17 mouse cellular contexts compared by ENCODE assay signal in the genomic region with DNA sequence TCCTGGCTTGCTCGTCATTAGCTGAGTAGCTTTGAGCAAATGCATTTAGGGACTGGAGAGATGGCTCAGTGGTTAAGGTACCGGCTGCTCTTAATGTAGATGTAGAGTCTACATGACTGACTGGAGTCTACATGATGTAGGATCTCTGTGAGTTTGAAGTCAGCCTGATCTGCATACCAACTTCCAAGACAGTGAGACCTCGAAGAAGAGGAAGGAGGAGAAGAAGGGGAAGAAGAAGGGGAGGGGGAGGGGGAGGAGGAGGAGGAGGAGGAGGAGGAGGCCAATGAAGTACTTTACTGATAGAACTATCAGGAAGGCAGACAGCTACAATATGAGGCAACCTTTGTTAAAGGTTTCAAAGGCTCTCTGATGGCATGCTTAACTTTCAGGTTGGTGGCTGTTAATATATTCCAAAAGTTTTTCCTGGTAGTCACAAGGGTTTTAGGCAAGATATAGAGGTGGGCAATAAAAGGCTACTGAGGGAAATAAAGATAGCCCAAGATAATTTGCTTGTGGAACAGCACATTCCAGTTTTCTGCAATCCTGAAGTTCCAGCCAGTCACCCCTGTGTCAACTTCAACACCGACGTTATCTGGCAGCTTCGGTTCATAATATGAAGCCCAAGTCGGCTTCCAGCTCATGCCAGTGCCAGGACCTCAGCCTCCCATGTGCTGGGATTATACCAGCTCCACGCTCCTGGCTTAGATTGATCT. TPM values are rescaled to one million over a fixed set of nuclear protein-coding genes. Genes with fewer than 3 reads are reported as not detected.
A peak's percentile ranks its signal among the peaks of the same experiment; 100 is the strongest.
DNase-seq lines count a peak whose midpoint lies in the region; ATAC-seq and TF ChIP-seq lines count a peak whose summit lies in the region.
"Had no signal": no experiment of that assay in that cellular context is flagged by ENCODE, and none has a peak within 500 bp of the region (broad histone marks: within the 10 kb centered on the region; RNA-seq: fewer than 3 reads in every experiment).

No protein-coding gene starts in this region.

- H3K4me1 ChIP-seq in kidney, embryonic 16.5 days (ENCODE audit: insufficient read depth, low read length), result peaks cover 43% of the 10 kb centered on the region
- H3K4me1 ChIP-seq in ES-Bruce4 (ENCODE audit: control insufficient read depth, insufficient read depth, low read length) (peaks cover 6% of the 10 kb centered on the region), MEL (ENCODE audit: control insufficient read depth in 1 of 2, insufficient read depth in 2 of 2, low read length in 2 of 2) (peaks cover 9 to 19% of the 10 kb centered on the region in 2 experiments; a peak in 3 of 4 replicates)
- H3K4me1 ChIP-seq in hindbrain, embryonic 10.5 days (replicated peaks), result peaks cover 27% of the 10 kb centered on the region

- no peak overlapping the region for H3K9ac ChIP-seq in kidney, embryonic 16.5 days (replicated peaks; ENCODE audit: low read length)
- H3K9ac ChIP-seq in ES-Bruce4 (ENCODE audit: low read depth, poor library complexity, severe bottlenecking) (no peak overlapping the region), MEL (ENCODE audit: control insufficient read depth, low read depth, low read length, poor library complexity, severe bottlenecking) (no peak overlapping the region; the same call in 1 of the 2 replicates)
- H3K9ac ChIP-seq: forebrain, embryonic 15.5 days; hindbrain, embryonic 14.5 days; liver, embryonic 15.5 days; neural tube, embryonic 13.5 days had no signal

- no peak overlapping the region; the same call in 1 of the 2 replicates for H3K4me2 ChIP-seq in kidney, embryonic 16.5 days (replicated peaks; ENCODE audit: low read depth, low read length)
- peak overlapping the region; percentile 88 for H3K4me2 ChIP-seq in myocyte (ENCODE audit: low read depth)
- H3K4me2 ChIP-seq: forebrain, embryonic 15.5 days; hindbrain, embryonic 14.5 days; liver, embryonic 15.5 days; midbrain, embryonic 11.5 days; neural tube, embryonic 13.5 days had no signal

- no peaks in the 10 kb centered on the region for H3K79me2 ChIP-seq in MEL (ENCODE audit: control insufficient read depth, insufficient read depth, low read length, poor library complexity)
- H3K79me2 ChIP-seq in myocyte (ENCODE audit: control insufficient read depth, insufficient read depth), result no peaks in the 10 kb centered on the region

- peak overlapping the region; percentile 94 for H3K27ac ChIP-seq in kidney, embryonic 16.5 days (ENCODE audit: low read length)
- H3K27ac ChIP-seq in ES-Bruce4 (ENCODE audit: insufficient read depth, low read length) (peak overlapping the region; percentile 33; the same call in 1 of the 2 replicates), MEL (ENCODE audit: control insufficient read depth, low read depth, low read length) (no peak overlapping the region)
- H3K27ac ChIP-seq in hindbrain, embryonic 10.5 days, result no peak overlapping the region
- H3K27ac ChIP-seq: forebrain, embryonic 15.5 days; hindbrain, embryonic 14.5 days; layer of hippocampus, adult 2 months; liver, embryonic 15.5 days; neural tube, embryonic 13.5 days had no signal

- H3K9me3 ChIP-seq in kidney, embryonic 16.5 days (ENCODE audit: low read length), result no peaks in the 10 kb centered on the region
- H3K9me3 ChIP-seq in ES-Bruce4 (replicated peaks; ENCODE audit: control insufficient read depth, insufficient read depth, low read length, poor library complexity, severe bottlenecking) (no peaks in the 10 kb centered on the region), MEL (replicated peaks; ENCODE audit: insufficient read depth, low read length) (no peaks in the 10 kb centered on the region)
- H3K9me3 ChIP-seq in hindbrain, embryonic 10.5 days, result no peaks in the 10 kb centered on the region
- H3K9me3 ChIP-seq: forebrain, embryonic 15.5 days; G1E; liver, embryonic 15.5 days; neural tube, embryonic 13.5 days had no signal

- no peak overlapping the region for H3ac ChIP-seq in myocyte (ENCODE audit: control insufficient read depth, insufficient read length)

- 66% methylated on average over 8 of the region's 8 CpGs for WGBS in kidney, embryonic 16.5 days
- 85% methylated on average over 8 of the region's 8 CpGs for WGBS in hindbrain, embryonic 10.5 days

- TF ChIP-seq CTCF in ES-Bruce4 (IDR thresholded peaks at IDR 0.05; ENCODE audit: low read depth, low read length) (no peak), MEL (IDR thresholded peaks at IDR 0.05 in 2 of 3, conservative IDR thresholded peaks at IDR 0.05 in 1 of 3; ENCODE audit: control insufficient read depth in 1 of 3, insufficient read depth in 1 of 3, low read depth in 2 of 3, low read length in 3 of 3, poor library complexity in 1 of 3, severe bottlenecking in 1 of 3) (no peak)

- TF ChIP-seq POLR2A in ES-Bruce4 (IDR thresholded peaks at IDR 0.05; ENCODE audit: insufficient read depth, low read length) (no peak), MEL (IDR thresholded peaks at IDR 0.05; ENCODE audit: control insufficient read depth in 1 of 2, insufficient read depth in 1 of 2, low read depth in 1 of 2, low read length in 2 of 2, poor library complexity in 1 of 2) (no peak), myocyte (IDR thresholded peaks at IDR 0.05; ENCODE audit: insufficient read length, low read depth) (no peak)

- no peak overlapping the region for H3K4me3 ChIP-seq in kidney, embryonic 16.5 days (ENCODE audit: low read length)
- H3K4me3 ChIP-seq in ES-Bruce4 (ENCODE audit: low read depth, low read length) (no peak overlapping the region), MEL (ENCODE audit: control insufficient read depth in 1 of 2, insufficient read depth in 1 of 2, low read depth in 2 of 2, low read length in 2 of 2) (no peak overlapping the region), myocyte (no peak overlapping the region)
- no peak overlapping the region for H3K4me3 ChIP-seq in hindbrain, embryonic 10.5 days
- H3K4me3 ChIP-seq: forebrain, embryonic 15.5 days; layer of hippocampus, adult 2 months; liver, embryonic 15.5 days; neural tube, embryonic 13.5 days had no signal

- no peak for TF ChIP-seq RAD21 in MEL (IDR thresholded peaks at IDR 0.05; ENCODE audit: low read depth, low read length)

- TF ChIP-seq EP300 in ES-Bruce4 (IDR thresholded peaks at IDR 0.05; ENCODE audit: insufficient read depth, low read depth, low read length) (no peak), MEL (IDR thresholded peaks at IDR 0.05; ENCODE audit: low read depth in 1 of 2, low read length in 2 of 2) (no peak; a peak in 1 of 4 replicates)

- H3K27me3 ChIP-seq in kidney, embryonic 16.5 days (ENCODE audit: insufficient read depth, low read length), result no peaks in the 10 kb centered on the region
- H3K27me3 ChIP-seq in ES-Bruce4 (ENCODE audit: control insufficient read depth, insufficient read depth, low read length, poor library complexity, severe bottlenecking) (no peaks in the 10 kb centered on the region), MEL (ENCODE audit: control insufficient read depth in 1 of 2, insufficient read depth in 2 of 2, low read length in 2 of 2) (no peaks in the 10 kb centered on the region), myocyte (ENCODE audit: control insufficient read depth, insufficient read depth, insufficient read length) (no peaks in the 10 kb centered on the region)
- H3K27me3 ChIP-seq in hindbrain, embryonic 10.5 days (ENCODE audit: insufficient read depth, poor library complexity, severe bottlenecking), result peaks cover 8% of the 10 kb centered on the region
- H3K27me3 ChIP-seq: forebrain, embryonic 15.5 days; liver, embryonic 15.5 days; neural tube, embryonic 13.5 days had no signal

- H3K36me3 ChIP-seq in kidney, embryonic 16.5 days (ENCODE audit: insufficient read depth, low read length), result no peaks in the 10 kb centered on the region
- H3K36me3 ChIP-seq in ES-Bruce4 (ENCODE audit: control insufficient read depth, insufficient read depth, low read length, poor library complexity, severe bottlenecking), result no peaks in the 10 kb centered on the region
- H3K36me3 ChIP-seq in MEL (ENCODE audit: control insufficient read depth in 1 of 2, insufficient read depth in 2 of 2, low read length in 2 of 2), result peaks cover 0 to 7% of the 10 kb centered on the region in 2 experiments; a peak in 2 of 4 replicates
- H3K36me3 ChIP-seq in myocyte (ENCODE audit: control insufficient read depth, insufficient read depth), result no peaks in the 10 kb centered on the region
- H3K36me3 ChIP-seq in hindbrain, embryonic 10.5 days, result no peaks in the 10 kb centered on the region
- H3K36me3 ChIP-seq: forebrain, embryonic 15.5 days; G1E; liver, embryonic 15.5 days; neural tube, embryonic 13.5 days had no signal

- DNase-seq in kidney, postnatal 25 days, result no peak
- DNase-seq in MEL (ENCODE audit: low read depth, low spot score), result peak; percentile 62
- no peak for DNase-seq in hindbrain, embryonic 10.5 days (ENCODE audit: low spot score)
- DNase-seq in adrenal gland, postnatal 36 days, result no peak
- DNase-seq: cerebellum, postnatal 10 days; kidney, adult 18-20 months had no signal

- ATAC-seq in kidney, embryonic 16.5 days (ENCODE audit: low FRiP score, low TSS enrichment), result no peak
- ATAC-seq: forebrain, embryonic 15.5 days had no signal

RNA-seq across cellular contexts. Expression of gene Inf2, which starts 13.2 kb away (rescaled TPM):
- polyA plus RNA-seq in kidney, embryonic 16.5 days (2015; fragmentation: Nextera tagmentation; extraction: Ambion mirVana), result 4.7 and 5.3 TPM in 2 replicates
- polyA plus RNA-seq in ES-Bruce4 (2011; ENCODE audit: insufficient read depth, insufficient read length, low read depth, missing spikeins) (28.2 and 28.3 TPM in 2 replicates), MEL (2012; ENCODE audit: insufficient read depth in 1 of 2, insufficient read length in 2 of 2, low read depth in 1 of 2, low replicate concordance in 2 of 2, missing spikeins in 1 of 2) (100 to 1,000 TPM in 1 of 2 experiments, 10 to 100 TPM in 1; 55.7 to 122 TPM), myocyte (2012; fragmentation: generic; extraction: Trizol) (70.1 TPM)
- 23.2 and 26.1 TPM in 2 replicates for total RNA-seq in MEL (2012; rRNA removed)
- polyA plus RNA-seq in hindbrain, embryonic 10.5 days (2016; fragmentation: Nextera tagmentation; extraction: Ambion mirVana), result 1.5 and 1.8 TPM in 2 replicates
- total RNA-seq in adrenal gland, postnatal 36 days (2021), result 10 to 100 TPM; 23.3 to 27.7 TPM

RNA-seq across cellular contexts. Expression of gene Adssl1, which starts 44.4 kb away (rescaled TPM):
- polyA plus RNA-seq in kidney, embryonic 16.5 days (2015; fragmentation: Nextera tagmentation; extraction: Ambion mirVana), result 10.7 and 12.7 TPM in 2 replicates
- polyA plus RNA-seq in ES-Bruce4 (2011; ENCODE audit: insufficient read depth, insufficient read length, low read depth, missing spikeins), result 6.6 and 8.7 TPM in 2 replicates
- 36.0 and 58.2 TPM in 2 replicates for total RNA-seq in MEL (2012; rRNA removed)
- 10 to 100 TPM in 1 of 2 experiments, not detected in 1; 63.9 TPM for polyA plus RNA-seq in MEL (2012; ENCODE audit: insufficient read depth in 1 of 2, insufficient read length in 2 of 2, low read depth in 1 of 2, low replicate concordance in 2 of 2, missing spikeins in 1 of 2)
- polyA plus RNA-seq in myocyte (2012; fragmentation: generic; extraction: Trizol), result 202 TPM
- 3.7 and 5.5 TPM in 2 replicates for polyA plus RNA-seq in hindbrain, embryonic 10.5 days (2016; fragmentation: Nextera tagmentation; extraction: Ambion mirVana)
- total RNA-seq in adrenal gland, postnatal 36 days (2021), result 10 to 100 TPM; 21.8 to 22.7 TPM
- total RNA-seq: G1E had no signal

RNA-seq across cellular contexts. Expression of gene Tmem179, which starts 58.9 kb away (rescaled TPM):
- 0.67 and 0.91 TPM in 2 replicates for polyA plus RNA-seq in kidney, embryonic 16.5 days (2015; fragmentation: Nextera tagmentation; extraction: Ambion mirVana)
- polyA plus RNA-seq in ES-Bruce4 (2011; ENCODE audit: insufficient read depth, insufficient read length, low read depth, missing spikeins) (0.27 TPM in 1 of 2 replicates, not detected in the other), MEL (2012; ENCODE audit: insufficient read depth in 1 of 2, insufficient read length in 2 of 2, low read depth in 1 of 2, low replicate concordance in 2 of 2, missing spikeins in 1 of 2) (under 1 TPM in 1 of 2 experiments, not detected in 1; 0.10 TPM), myocyte (2012; fragmentation: generic; extraction: Trizol) (0.01 TPM)
- total RNA-seq in MEL (2012; rRNA removed), result 0.08 TPM in 1 of 2 replicates, not detected in the other
- 2.9 and 7.2 TPM in 2 replicates for polyA plus RNA-seq in hindbrain, embryonic 10.5 days (2016; fragmentation: Nextera tagmentation; extraction: Ambion mirVana)
- 1 to 10 TPM; 4.3 to 5.6 TPM for total RNA-seq in adrenal gland, postnatal 36 days (2021)
- total RNA-seq: G1E; monocyte, adult 5-6 weeks had no signal

Comparison
In these comparisons a context has a peak if more than half of its experiments do, and no peak if none do; other contexts are left out.
1. H3K27ac ChIP-seq: peak in kidney, embryonic 16.5 days (single experiment) and ES-Bruce4 (single experiment); none in MEL (single experiment) and hindbrain, embryonic 10.5 days (single experiment).